Mouse (Mus musculus) embryonic facial prominence, embryonic 15.5 days (tissue): ENCODE results near the gene Jmjd1c. TPM values are rescaled to one million over a fixed set of nuclear protein-coding genes. Genes with fewer than 3 reads are reported as not detected.

Experiments
- ATAC-seq: fragments of 200-750 bp; cut with Nextera tagmentation; 2 replicates; pipeline ENCODE4 v1.8.0; 2017; ENCODE audit warnings: low read depth, moderate TSS enrichment; ENCODE audit not compliant: insufficient number of reproducible peaks, low FRiP score, low TSS enrichment
- H3K27ac ChIP-seq: fragments of 300-500 bp; sonication (generic); replicated peaks from 2 replicates; pipeline ENCODE4 v1.5.1; 2015; ENCODE audit warnings: mild to moderate bottlenecking, inconsistent platforms
- H3K27me3 ChIP-seq: fragments of 300-500 bp; sonication (generic); 2 replicates; pipeline ENCODE4 v1.6.1; 2015; ENCODE audit warnings: inconsistent platforms
- H3K36me3 ChIP-seq: fragments of 300-500 bp; sonication (generic); 2 replicates; pipeline ENCODE4 v1.6.1; 2015; ENCODE audit warnings: mild to moderate bottlenecking, inconsistent platforms
- H3K4me1 ChIP-seq: fragments of 300-500 bp; sonication (generic); 2 replicates; pipeline ENCODE4 v1.6.1; 2015; ENCODE audit warnings: inconsistent platforms
- H3K4me2 ChIP-seq: fragments of 300-500 bp; sonication (generic); replicated peaks from 2 replicates; pipeline ENCODE4 v1.6.1; 2015; ENCODE audit warnings: mild to moderate bottlenecking, inconsistent platforms
- H3K4me3 ChIP-seq: fragments of 300-500 bp; sonication (generic); replicated peaks from 2 replicates; pipeline ENCODE4 v1.5.1; 2015; ENCODE audit warnings: mild to moderate bottlenecking, inconsistent platforms
- H3K9ac ChIP-seq: fragments of 300-500 bp; sonication (generic); 2 replicates; pipeline ENCODE4 v1.6.1; 2015; ENCODE audit warnings: inconsistent platforms
- H3K9me3 ChIP-seq: fragments of 300-500 bp; sonication (generic); replicated peaks from 2 replicates; pipeline ENCODE4 v1.6.1; 2016; ENCODE audit warnings: inconsistent platforms
- WGBS: fragments of 180-500 bp; shearing (Covaris S2); methylation state at CpG from one replicate; pipeline ENCODE4 v1.1.7; 2015; 5-methylcytosine and 5-hydroxymethylcytosine counted together
- polyA plus RNA-seq: library from polyadenylated mRNA; unstranded; fragments of >200 nt; fragmentation: Nextera tagmentation; extraction: Ambion mirVana; gene quantifications from 2 replicates; pipeline ENCODE4 v1.2.1, GENCODE M21; 2015

Jmjd1c gene
- polyA plus RNA-seq, 1 experiment from 2014 or later: 56.6 TPM

DNA sequence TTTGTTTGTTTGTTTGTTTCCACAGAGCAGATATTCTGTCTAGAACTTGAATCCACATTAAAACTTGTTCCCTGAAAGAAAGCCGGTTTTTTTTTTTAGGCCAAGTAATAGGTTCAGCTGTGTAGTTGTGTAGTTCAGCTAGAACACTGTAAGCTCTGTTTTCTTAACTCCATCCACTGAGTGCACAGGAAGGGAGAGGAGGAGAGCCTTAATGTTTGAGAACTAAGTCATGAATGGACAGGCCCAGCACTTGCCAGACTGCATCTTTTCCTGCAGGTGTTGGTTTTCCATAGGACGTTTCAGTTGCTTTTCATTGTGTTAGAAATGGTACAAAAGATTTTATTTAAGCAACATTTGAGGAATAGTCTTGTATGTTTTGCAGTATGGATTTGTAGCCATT, 48.3 kb downstream of the Jmjd1c start:
- Histone ChIP-seq H3K36me3 (no peaks in the 10 kb centered on the region), H3K9me3 (no peaks in the 10 kb centered on the region), H3K27me3 (no peaks in the 10 kb centered on the region), H3K27ac (no peak overlapping the region), H3K4me3 (no peak overlapping the region), H3K4me2 (no peak overlapping the region), H3K9ac (no peak overlapping the region), H3K4me1 (peaks cover 7% of the 10 kb centered on the region)
- WGBS: 29% methylated on average over 2 of the region's 2 CpGs
- no peak for ATAC-seq

DNA sequence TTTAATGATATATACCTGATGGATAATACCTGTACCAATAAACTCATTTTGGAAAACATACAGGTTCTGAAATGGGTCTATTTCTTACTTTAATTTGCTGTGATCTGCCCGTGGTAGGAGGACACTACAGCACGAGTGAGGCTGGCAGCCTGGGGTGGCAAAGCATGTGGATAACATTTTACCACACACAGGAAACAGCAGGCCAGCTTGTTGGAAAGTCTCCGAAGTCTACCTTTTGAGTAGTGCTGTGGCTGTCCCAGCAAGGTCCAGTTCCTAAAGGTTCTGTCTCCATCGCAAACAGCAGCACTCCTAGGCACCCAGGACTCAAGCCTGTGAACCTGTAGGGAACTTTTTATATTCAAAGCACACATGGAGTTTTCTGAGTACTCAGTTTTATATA, 49.7 kb downstream of the Jmjd1c start:
- no peak overlapping the region for H3K4me2 ChIP-seq
- 71% methylated on average over 4 of the region's 4 CpGs for WGBS
- H3K9ac ChIP-seq: no peak overlapping the region
- no peaks in the 10 kb centered on the region for H3K27me3 ChIP-seq
- H3K4me1 ChIP-seq: peaks cover 7% of the 10 kb centered on the region
- no peak overlapping the region for H3K27ac ChIP-seq
- ATAC-seq: no peak
- no peaks in the 10 kb centered on the region for H3K36me3 ChIP-seq
- H3K9me3 ChIP-seq: no peaks in the 10 kb centered on the region
- H3K4me3 ChIP-seq: no peak overlapping the region

DNA sequence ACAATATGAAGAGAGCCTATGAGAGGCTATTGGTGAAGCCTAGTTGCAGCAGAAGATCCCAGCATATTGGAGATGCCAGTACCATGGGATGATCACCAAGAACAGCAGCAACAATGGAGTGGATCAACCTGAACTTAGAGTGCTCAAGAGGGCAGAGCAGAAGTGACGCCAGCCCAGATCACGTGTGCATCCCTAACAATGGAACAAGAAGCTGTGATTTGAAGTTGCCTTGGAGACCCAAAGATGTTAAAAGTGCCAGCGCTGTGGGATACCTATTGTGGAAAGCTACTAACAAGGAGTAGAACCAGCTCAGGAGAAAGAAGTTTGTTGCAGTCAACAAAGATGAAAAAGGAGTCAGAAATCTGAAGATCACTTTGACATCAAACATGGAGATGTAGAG, 55.8 kb downstream of the Jmjd1c start:
- no peak overlapping the region for H3K4me3 ChIP-seq
- no peaks in the 10 kb centered on the region for H3K9me3 ChIP-seq
- no peak overlapping the region for H3K27ac ChIP-seq
- H3K9ac ChIP-seq: no peak overlapping the region
- H3K4me2 ChIP-seq: no peak overlapping the region
- no peaks in the 10 kb centered on the region for H3K36me3 ChIP-seq
- no peaks in the 10 kb centered on the region for H3K27me3 ChIP-seq
- H3K4me1 ChIP-seq: 0 out of 2 replicates have a peak, but pooled peaks cover 4% of the 10 kb centered on the region
- WGBS: 95% methylated on average over 3 of the region's 3 CpGs
- ATAC-seq: no peak

DNA sequence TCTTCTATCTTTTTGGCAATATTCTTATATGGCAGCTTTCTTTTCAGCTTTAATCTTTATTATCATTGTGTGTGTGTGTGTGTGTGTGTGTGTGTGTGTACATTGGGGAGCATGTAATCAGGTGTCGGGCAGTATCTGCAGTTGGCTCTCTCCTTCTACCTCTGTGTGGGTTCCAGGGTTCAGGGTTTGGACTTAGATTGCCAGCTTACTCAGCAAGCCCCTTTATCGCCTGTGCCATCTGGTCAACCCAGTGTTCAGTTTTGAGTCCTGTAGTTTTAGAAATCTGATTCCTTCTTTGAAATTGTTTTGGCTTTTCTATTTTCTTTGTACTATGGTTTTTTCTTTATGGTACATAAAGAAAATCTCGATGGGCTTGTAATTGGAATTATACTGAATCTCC, 58.7 kb downstream of the Jmjd1c start:
- no peak overlapping the region for H3K4me2 ChIP-seq
- H3K9me3 ChIP-seq: no peaks in the 10 kb centered on the region
- H3K27me3 ChIP-seq: no peaks in the 10 kb centered on the region
- no peak overlapping the region for H3K4me3 ChIP-seq
- 85% methylated on average over 3 of the region's 3 CpGs for WGBS
- ATAC-seq: no peak
- H3K9ac ChIP-seq: no peak overlapping the region
- no peaks in the 10 kb centered on the region for H3K36me3 ChIP-seq
- no peaks in the 10 kb centered on the region for H3K4me1 ChIP-seq
- no peak overlapping the region for H3K27ac ChIP-seq

DNA sequence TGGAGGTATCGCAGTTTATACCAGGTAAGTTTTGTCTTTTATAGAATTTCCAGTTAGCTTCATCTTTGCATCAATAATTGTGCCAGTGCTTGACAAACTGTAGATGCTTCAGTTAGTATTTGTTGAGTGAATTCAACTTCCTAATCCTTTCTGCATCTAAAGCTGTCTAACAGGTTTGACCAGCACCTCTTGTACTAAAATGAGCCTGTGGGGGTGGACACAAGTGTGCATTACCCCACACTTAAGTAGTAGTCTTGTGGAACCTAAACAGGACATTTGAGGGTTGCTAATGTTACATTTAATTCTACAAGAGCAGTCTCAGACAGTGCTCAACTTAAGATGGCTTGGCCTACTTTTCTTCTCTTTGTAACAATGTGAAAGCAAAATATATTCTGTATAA, 78.1 kb downstream of the Jmjd1c start:
- WGBS: 78% methylated on average over 1 of the region's 1 CpGs
- Histone ChIP-seq H3K36me3 (no peaks in the 10 kb centered on the region), H3K27ac (no peak overlapping the region), H3K9ac (no peak overlapping the region), H3K4me3 (no peak overlapping the region), H3K9me3 (no peaks in the 10 kb centered on the region), H3K27me3 (no peaks in the 10 kb centered on the region), H3K4me1 (no peaks in the 10 kb centered on the region), H3K4me2 (no peak overlapping the region)
- ATAC-seq: no peak

DNA sequence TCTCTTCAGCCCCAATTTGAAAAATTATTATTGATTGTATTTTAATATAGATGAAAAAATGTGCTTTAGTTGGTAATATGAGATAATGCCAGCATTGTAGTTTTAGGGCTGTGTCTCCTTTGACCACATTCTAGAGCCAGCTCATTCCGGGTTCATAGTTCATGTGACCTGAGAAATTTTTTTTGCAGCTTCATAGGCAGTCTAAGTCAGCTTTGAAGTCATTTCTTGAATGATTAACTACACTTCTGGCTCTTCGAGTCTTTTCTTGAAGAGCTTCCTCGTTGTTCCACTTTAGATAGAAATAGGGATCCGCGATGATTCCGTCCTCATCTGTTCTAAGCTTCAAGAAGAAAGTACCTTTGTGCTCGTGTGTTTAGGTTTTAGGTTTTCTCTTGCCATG, 80.1 kb downstream of the Jmjd1c start:
- Histone ChIP-seq H3K36me3 (no peaks in the 10 kb centered on the region), H3K27me3 (no peaks in the 10 kb centered on the region), H3K9ac (no peak overlapping the region), H3K27ac (no peak overlapping the region), H3K9me3 (no peaks in the 10 kb centered on the region), H3K4me2 (no peak overlapping the region), H3K4me3 (no peak overlapping the region), H3K4me1 (no peaks in the 10 kb centered on the region)
- WGBS: 76% methylated on average over 7 of the region's 7 CpGs
- no peak for ATAC-seq

DNA sequence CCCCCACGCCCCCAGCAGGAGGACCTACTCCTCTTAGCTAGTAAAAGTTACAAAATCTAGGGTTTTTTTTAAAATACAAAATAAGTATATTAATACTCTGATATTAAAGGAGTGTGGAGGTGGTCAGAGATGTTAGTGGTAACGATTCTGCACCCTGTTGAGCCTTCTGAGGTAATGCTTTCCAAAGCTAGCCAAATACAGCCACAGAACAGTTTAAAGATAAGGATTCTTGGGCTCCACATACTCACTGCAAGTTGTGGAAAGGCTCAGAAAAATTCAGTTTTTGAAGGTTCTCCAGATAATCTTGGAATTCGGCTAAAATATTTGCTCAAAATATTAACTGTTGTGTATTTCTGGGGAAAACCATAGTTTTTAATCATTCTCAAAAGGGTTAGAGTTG, 81.0 kb downstream of the Jmjd1c start:
- ATAC-seq: no peak
- Histone ChIP-seq H3K27ac (no peak overlapping the region), H3K4me2 (no peak overlapping the region), H3K27me3 (no peaks in the 10 kb centered on the region), H3K36me3 (no peaks in the 10 kb centered on the region), H3K9me3 (no peaks in the 10 kb centered on the region), H3K9ac (no peak overlapping the region), H3K4me3 (no peak overlapping the region), H3K4me1 (no peaks in the 10 kb centered on the region)
- 79% methylated on average over 3 of the region's 3 CpGs for WGBS

DNA sequence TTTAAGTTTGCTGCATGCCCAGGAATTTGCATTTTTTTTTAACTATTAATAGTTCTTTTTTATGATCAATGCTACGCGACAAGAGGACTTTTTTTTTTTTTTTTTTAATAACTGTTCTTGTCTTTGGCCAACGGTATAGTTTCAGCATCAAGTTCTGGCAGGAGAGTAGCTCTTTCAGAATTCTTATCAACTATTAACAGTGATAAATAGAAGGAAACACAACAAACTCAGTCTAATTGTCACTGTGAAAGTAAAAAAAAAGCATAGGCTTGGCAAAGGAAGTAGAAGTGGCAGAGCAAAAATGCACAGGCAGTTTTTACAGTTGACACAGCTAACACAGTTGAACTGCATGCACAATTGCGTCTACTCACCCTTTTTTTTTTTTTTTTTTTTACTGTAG, 81.5 kb downstream of the Jmjd1c start:
- ATAC-seq: no peak
- no peak overlapping the region for H3K4me3 ChIP-seq
- 78% methylated on average over 4 of the region's 4 CpGs for WGBS
- H3K27me3 ChIP-seq: no peaks in the 10 kb centered on the region
- H3K27ac ChIP-seq: no peak overlapping the region
- no peak overlapping the region for H3K9ac ChIP-seq
- H3K4me1 ChIP-seq: no peaks in the 10 kb centered on the region
- no peaks in the 10 kb centered on the region for H3K9me3 ChIP-seq
- H3K36me3 ChIP-seq: no peaks in the 10 kb centered on the region
- no peak overlapping the region for H3K4me2 ChIP-seq

DNA sequence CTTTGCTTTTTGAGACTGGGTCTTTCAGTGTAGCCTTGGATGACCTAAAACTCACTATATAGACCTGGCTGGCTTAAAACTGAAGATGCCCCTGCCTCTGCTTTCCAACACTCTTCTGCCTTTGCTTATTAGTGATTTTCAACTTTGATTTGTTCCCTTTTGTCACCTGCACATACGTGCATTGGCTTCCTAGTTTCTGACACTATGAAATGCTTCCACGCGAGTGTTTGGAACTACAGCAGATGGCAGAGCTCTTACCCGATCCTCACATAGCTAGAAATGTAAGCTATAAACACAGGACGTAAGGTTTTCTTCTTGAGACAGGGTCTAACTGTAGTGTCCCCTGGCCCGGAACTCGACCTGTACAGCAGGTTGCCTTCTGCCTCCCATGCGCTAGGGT, 84.1 kb downstream of the Jmjd1c start:
- no peak for ATAC-seq
- H3K9ac ChIP-seq: no peak overlapping the region
- no peak overlapping the region for H3K4me2 ChIP-seq
- H3K4me1 ChIP-seq: peaks cover 4% of the 10 kb centered on the region; the same call in 1 of the 2 replicates
- no peaks in the 10 kb centered on the region for H3K27me3 ChIP-seq
- WGBS: 92% methylated on average over 8 of the region's 8 CpGs
- H3K36me3 ChIP-seq: no peaks in the 10 kb centered on the region
- H3K27ac ChIP-seq: no peak overlapping the region
- H3K9me3 ChIP-seq: no peaks in the 10 kb centered on the region
- no peak overlapping the region for H3K4me3 ChIP-seq

DNA sequence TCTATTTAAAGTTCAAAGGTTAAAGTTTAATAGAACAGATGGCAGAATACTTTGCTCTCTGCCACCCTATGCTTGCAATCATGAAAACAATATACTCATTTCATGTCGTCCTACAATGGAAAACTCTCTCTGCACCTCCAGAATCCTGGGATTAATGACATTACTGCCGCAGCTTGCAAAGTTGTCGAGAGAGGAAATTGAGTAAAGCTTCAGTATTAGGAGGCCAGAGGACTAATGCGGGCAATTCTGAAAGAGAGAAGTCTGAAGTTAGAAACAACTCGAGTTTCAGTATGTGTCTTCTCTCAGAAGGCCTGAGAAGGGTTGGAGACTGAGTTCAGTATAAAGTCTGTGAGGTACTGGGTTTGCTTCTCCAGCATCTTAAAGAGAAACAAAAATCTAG, 84.9 kb downstream of the Jmjd1c start:
- H3K9ac ChIP-seq: no peak overlapping the region
- no peak overlapping the region for H3K4me3 ChIP-seq
- H3K9me3 ChIP-seq: no peaks in the 10 kb centered on the region
- no peak for ATAC-seq
- H3K27me3 ChIP-seq: no peaks in the 10 kb centered on the region
- no peaks in the 10 kb centered on the region for H3K36me3 ChIP-seq
- no peak overlapping the region for H3K4me2 ChIP-seq
- WGBS: 40% methylated on average over 5 of the region's 5 CpGs
- no peak overlapping the region for H3K27ac ChIP-seq
- peaks cover 4% of the 10 kb centered on the region; the same call in 1 of the 2 replicates for H3K4me1 ChIP-seq

DNA sequence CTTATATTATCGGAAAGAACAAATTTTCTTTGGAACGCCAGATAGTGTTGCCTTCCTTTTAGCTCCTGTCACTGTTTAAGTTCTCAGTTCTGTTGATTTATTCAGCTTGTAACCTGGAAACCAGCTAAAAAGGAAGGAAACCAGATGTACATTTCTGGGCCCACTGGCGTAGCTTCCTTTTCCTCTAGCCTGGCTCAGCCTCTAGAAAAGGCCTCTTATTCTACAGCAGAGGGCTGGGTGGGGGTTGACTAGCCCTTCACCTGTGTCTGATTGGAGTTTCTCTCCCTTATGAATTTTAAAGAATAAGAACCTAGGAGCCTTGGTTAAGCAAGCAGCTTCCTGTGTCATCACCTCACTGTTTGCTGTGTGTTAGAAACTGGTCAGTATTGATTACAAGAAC, 86.7 kb downstream of the Jmjd1c start:
- no peaks in the 10 kb centered on the region for H3K9me3 ChIP-seq
- H3K27me3 ChIP-seq: no peaks in the 10 kb centered on the region
- 60% methylated on average over 3 of the region's 3 CpGs for WGBS
- H3K4me2 ChIP-seq: no peak overlapping the region
- no peak overlapping the region for H3K9ac ChIP-seq
- H3K4me3 ChIP-seq: no peak overlapping the region
- peaks cover 8% of the 10 kb centered on the region for H3K4me1 ChIP-seq
- peak overlapping the region; percentile 22; the same call in 1 of the 2 replicates for H3K27ac ChIP-seq
- H3K36me3 ChIP-seq: no peaks in the 10 kb centered on the region
- ATAC-seq: no peak

DNA sequence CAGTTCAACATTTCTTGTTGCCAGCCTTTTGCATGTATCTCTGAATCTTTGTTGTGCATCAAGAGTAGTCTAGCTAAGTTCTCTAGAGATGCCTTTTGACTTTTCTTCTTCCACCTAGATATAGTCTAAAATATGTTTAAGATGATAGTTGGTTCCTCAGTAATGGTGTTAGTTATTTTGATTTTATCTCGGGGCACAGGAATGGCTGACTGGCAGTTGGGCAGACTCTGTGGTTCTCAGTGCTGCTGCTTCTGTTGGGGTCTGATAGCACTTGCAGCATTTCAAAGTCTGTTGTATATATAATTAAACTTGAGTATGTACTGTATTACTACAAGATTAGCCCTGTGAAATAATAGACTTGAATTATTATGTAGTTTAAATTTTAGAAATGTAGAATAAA, 87.2 kb downstream of the Jmjd1c start:
- 51% methylated on average over 1 of the region's 1 CpGs for WGBS
- Histone ChIP-seq H3K9me3 (no peaks in the 10 kb centered on the region), H3K36me3 (no peaks in the 10 kb centered on the region), H3K9ac (no peak overlapping the region), H3K27me3 (no peaks in the 10 kb centered on the region), H3K27ac (peak overlapping the region; percentile 22; the same call in 1 of the 2 replicates), H3K4me3 (no peak overlapping the region), H3K4me2 (no peak overlapping the region), H3K4me1 (peaks cover 8% of the 10 kb centered on the region)
- no peak for ATAC-seq
